Mouse (Mus musculus) megakaryocyte-erythroid progenitor cell, adult 5 weeks (primary cell): ENCODE results near the gene Map3k7. TPM values are rescaled to one million over a fixed set of nuclear protein-coding genes. Genes with fewer than 3 reads are reported as not detected.

Source experiments
- polyA plus RNA-seq: library from polyadenylated mRNA; stranded (reverse); fragments of >175 nt; gene quantifications from 2 replicates; pipeline ENCODE4 v1.2.3, GENCODE M21; 2012

Map3k7 gene
- 5.3 and 7.3 TPM in 2 replicates for polyA plus RNA-seq

GRCm38 (mm10) chr4:31963354-31964193 lies at the start of gene Map3k7:
Gene Map3k7, plus strand, starts transcription at chr4:31964097.

